Mouse (Mus musculus): Measurements from ENCODE around the gene Izumo1r. TPM values are rescaled to one million over a fixed set of nuclear protein-coding genes. Genes with fewer than 3 reads are reported as not detected.

Izumo1r gene
- total and polyA plus RNA-seq, 2 experiments from 2014 or later = not detected

DNA sequence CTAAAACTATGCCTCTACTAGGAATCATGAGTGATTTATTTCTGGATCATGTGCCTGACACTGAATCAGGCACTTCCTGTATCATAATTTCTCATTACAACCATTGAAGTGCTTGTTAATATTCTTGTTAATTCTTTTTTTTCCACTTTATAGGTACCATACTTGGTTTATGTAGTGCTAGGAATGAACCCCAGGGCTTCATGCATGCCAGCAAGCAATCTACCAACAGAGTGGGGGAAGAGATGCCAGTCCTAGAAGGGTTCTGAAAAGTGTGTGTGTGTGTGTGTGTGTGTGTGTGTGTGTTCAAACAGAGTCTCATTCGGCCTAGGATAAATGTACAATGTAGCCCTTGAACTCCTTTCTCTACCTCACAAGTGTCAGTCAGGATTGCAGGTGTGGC is 33.6 kb upstream of the Izumo1r start:
- WGBS = 76% methylated on average over 1 of the region's 1 CpGs
- no peak for DNase-seq (ENCODE audit: low spot score)
- ATAC-seq = no peak
- H3K27me3 ChIP-seq (ENCODE audit: insufficient read depth, low read length) = no peaks in the 10 kb centered on the region
- no peak overlapping the region for H3K27ac ChIP-seq
- H3K4me3 ChIP-seq (ENCODE audit: low read length) = no peak overlapping the region
- no peak overlapping the region for H3K9ac ChIP-seq (replicated peaks; ENCODE audit: low read length)
- no peak overlapping the region for H3K4me2 ChIP-seq (ENCODE audit: low read depth, low read length)
- H3K9me3 ChIP-seq (ENCODE audit: low read length) = no peaks in the 10 kb centered on the region
- no peak for TF ChIP-seq CTCF (IDR thresholded peaks at IDR 0.05; ENCODE audit: low read depth)
- no peaks in the 10 kb centered on the region for H3K4me1 ChIP-seq (ENCODE audit: insufficient read depth, low read length)
- no peaks in the 10 kb centered on the region for H3K36me3 ChIP-seq (ENCODE audit: insufficient read depth, low read length)

DNA sequence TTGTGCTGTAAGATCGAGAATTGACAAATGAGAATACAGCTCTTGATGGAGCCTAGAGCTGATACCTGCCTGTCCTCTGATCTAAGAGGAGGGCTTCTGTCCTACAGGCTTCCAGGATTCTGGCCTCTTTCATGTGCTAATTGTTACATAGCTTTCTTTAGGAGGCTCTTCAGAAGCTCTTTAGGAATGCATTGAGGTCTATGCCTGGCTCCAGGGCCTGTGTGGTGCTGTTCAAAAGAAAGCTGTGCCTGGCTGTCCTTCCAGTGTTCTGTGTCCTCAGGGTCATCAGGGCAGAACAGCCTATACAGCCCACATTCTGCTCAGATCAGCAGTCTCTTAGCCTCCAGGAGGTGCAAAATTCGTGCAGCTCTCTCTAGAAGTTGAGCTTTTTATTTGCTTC is 31.1 kb upstream of the Izumo1r start:
- no peaks in the 10 kb centered on the region for H3K9me3 ChIP-seq (ENCODE audit: low read length)
- ATAC-seq = no peak
- 35% methylated on average over 2 of the region's 2 CpGs for WGBS
- no peak overlapping the region for H3K4me3 ChIP-seq (ENCODE audit: low read length)
- no peak for DNase-seq (ENCODE audit: low spot score)
- no peaks in the 10 kb centered on the region for H3K27me3 ChIP-seq (ENCODE audit: insufficient read depth, low read length)
- no peak overlapping the region for H3K27ac ChIP-seq
- no peak overlapping the region for H3K4me2 ChIP-seq (ENCODE audit: low read depth, low read length)
- TF ChIP-seq CTCF (IDR thresholded peaks at IDR 0.05; ENCODE audit: low read depth) = no peak
- H3K4me1 ChIP-seq (ENCODE audit: insufficient read depth, low read length) = no peaks in the 10 kb centered on the region
- no peak overlapping the region for H3K9ac ChIP-seq (replicated peaks; ENCODE audit: low read length)
- H3K36me3 ChIP-seq (ENCODE audit: insufficient read depth, low read length) = no peaks in the 10 kb centered on the region

DNA sequence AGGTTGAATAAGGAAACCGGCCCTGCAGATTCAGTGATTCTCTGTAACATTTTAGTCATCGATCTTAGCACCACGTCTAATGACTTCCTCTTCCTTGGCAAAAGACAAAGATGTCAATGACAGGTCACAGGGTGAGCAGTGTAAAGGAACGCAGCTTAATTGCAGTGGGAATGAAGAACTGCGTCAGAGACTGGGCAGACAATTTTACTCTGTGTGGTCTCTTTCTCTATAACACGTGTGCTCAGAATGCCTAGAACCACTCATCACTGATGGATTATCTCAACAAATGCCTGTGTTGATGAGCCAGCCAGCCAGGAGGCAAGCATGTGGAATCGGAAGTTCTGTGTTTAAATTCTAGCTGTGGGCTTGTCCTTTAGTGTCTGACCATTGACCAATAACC is 28.2 kb upstream of the Izumo1r start:
- Histone ChIP-seq H3K4me3 (ENCODE audit: low read length) (no peak overlapping the region), H3K9me3 (ENCODE audit: low read length) (no peaks in the 10 kb centered on the region), H3K27me3 (ENCODE audit: insufficient read depth, low read length) (no peaks in the 10 kb centered on the region), H3K36me3 (ENCODE audit: insufficient read depth, low read length) (no peaks in the 10 kb centered on the region), H3K4me2 (ENCODE audit: low read depth, low read length) (no peak overlapping the region), H3K4me1 (ENCODE audit: insufficient read depth, low read length) (no peaks in the 10 kb centered on the region), H3K9ac (replicated peaks; ENCODE audit: low read length) (no peak overlapping the region), H3K27ac (no peak overlapping the region)
- TF ChIP-seq CTCF (IDR thresholded peaks at IDR 0.05; ENCODE audit: low read depth) = no peak
- DNase-seq (ENCODE audit: low spot score) (no peak), ATAC-seq (no peak)
- 60% methylated on average over 7 of the region's 7 CpGs for WGBS

DNA sequence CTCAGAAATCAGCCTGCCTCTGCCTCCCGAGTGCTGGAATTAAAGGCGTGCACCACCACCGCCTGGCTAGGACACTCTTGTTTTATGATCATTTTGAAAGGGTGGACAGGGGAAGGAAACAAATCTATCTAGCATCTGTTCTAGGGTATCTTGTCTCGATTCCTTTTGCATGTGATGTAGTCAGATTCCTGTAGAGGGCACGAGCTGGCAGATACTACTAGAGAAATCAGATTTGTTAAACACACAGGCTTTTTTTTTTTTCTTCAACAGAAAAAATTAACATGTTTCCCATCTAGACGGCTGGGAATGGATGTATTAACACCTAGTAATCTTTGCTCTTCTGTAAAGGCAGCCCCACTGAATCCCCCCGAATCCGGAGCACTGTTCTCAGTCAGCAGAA is 27.5 kb upstream of the Izumo1r start:
- Histone ChIP-seq H3K9ac (replicated peaks; ENCODE audit: low read length) (no peak overlapping the region), H3K4me2 (ENCODE audit: low read depth, low read length) (no peak overlapping the region), H3K27me3 (ENCODE audit: insufficient read depth, low read length) (no peaks in the 10 kb centered on the region), H3K4me1 (ENCODE audit: insufficient read depth, low read length) (no peaks in the 10 kb centered on the region), H3K4me3 (ENCODE audit: low read length) (no peak overlapping the region), H3K9me3 (ENCODE audit: low read length) (no peaks in the 10 kb centered on the region), H3K27ac (no peak overlapping the region), H3K36me3 (ENCODE audit: insufficient read depth, low read length) (no peaks in the 10 kb centered on the region)
- no peak for TF ChIP-seq CTCF (IDR thresholded peaks at IDR 0.05; ENCODE audit: low read depth)
- 87% methylated on average over 8 of the region's 8 CpGs for WGBS
- no peak for ATAC-seq
- DNase-seq (ENCODE audit: low spot score) = no peak

DNA sequence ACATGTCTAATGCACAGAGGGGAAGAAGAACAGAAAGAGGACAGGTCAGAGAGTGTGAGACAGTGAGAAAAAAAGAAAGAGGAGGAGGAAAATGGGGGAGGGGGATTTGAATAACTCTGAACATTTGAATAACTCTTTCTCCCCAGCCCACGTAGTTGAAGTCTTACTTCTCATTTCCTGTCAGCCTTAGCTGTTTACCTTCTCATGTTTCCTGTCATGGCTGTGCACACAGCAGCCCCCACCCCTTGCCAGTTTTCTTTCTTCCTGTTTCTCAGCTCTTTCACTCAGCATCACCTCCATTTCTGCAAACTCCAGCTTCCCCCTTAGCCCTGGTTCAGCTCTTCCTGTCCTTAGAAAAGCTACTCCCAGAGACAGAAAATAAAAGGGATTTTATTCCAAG is 22.8 kb upstream of the Izumo1r start:
- no peak for TF ChIP-seq CTCF (IDR thresholded peaks at IDR 0.05; ENCODE audit: low read depth)
- Histone ChIP-seq H3K4me1 (ENCODE audit: insufficient read depth, low read length) (no peaks in the 10 kb centered on the region), H3K4me3 (ENCODE audit: low read length) (no peak overlapping the region), H3K27ac (no peak overlapping the region), H3K27me3 (ENCODE audit: insufficient read depth, low read length) (no peaks in the 10 kb centered on the region), H3K4me2 (ENCODE audit: low read depth, low read length) (no peak overlapping the region), H3K36me3 (ENCODE audit: insufficient read depth, low read length) (no peaks in the 10 kb centered on the region), H3K9ac (replicated peaks; ENCODE audit: low read length) (no peak overlapping the region), H3K9me3 (ENCODE audit: low read length) (no peaks in the 10 kb centered on the region)
- no peak for DNase-seq (ENCODE audit: low spot score)
- ATAC-seq = no peak
- WGBS = 55% methylated on average over 1 of the region's 1 CpGs

DNA sequence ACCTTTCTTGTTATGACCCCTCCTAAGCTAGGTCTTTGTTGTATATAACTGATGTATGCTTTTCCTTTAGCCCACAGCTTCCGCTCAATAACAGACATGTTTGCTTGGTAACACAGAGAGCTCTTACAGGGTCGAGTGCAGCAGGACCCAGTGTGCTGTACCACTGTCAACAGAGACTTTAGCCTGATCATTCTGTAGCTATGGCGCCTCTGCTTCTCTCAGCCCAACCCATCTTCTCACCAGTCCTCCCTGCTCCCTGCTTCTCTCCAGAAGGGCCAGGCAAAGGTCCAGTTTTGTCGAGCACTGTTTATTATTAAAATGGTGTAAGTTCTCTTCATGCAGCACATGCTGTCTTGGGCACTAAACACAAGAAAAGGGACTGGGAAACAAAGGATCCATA is 19.9 kb upstream of the Izumo1r start:
- Histone ChIP-seq H3K27ac (no peak overlapping the region), H3K4me2 (ENCODE audit: low read depth, low read length) (no peak overlapping the region), H3K9me3 (ENCODE audit: low read length) (no peaks in the 10 kb centered on the region), H3K36me3 (ENCODE audit: insufficient read depth, low read length) (no peaks in the 10 kb centered on the region), H3K4me1 (ENCODE audit: insufficient read depth, low read length) (no peaks in the 10 kb centered on the region), H3K4me3 (ENCODE audit: low read length) (no peak overlapping the region), H3K9ac (replicated peaks; ENCODE audit: low read length) (no peak overlapping the region), H3K27me3 (ENCODE audit: insufficient read depth, low read length) (no peaks in the 10 kb centered on the region)
- 61% methylated on average over 4 of the region's 4 CpGs for WGBS
- no peak for DNase-seq (ENCODE audit: low spot score)
- TF ChIP-seq CTCF (IDR thresholded peaks at IDR 0.05; ENCODE audit: low read depth) = no peak
- ATAC-seq = no peak

DNA sequence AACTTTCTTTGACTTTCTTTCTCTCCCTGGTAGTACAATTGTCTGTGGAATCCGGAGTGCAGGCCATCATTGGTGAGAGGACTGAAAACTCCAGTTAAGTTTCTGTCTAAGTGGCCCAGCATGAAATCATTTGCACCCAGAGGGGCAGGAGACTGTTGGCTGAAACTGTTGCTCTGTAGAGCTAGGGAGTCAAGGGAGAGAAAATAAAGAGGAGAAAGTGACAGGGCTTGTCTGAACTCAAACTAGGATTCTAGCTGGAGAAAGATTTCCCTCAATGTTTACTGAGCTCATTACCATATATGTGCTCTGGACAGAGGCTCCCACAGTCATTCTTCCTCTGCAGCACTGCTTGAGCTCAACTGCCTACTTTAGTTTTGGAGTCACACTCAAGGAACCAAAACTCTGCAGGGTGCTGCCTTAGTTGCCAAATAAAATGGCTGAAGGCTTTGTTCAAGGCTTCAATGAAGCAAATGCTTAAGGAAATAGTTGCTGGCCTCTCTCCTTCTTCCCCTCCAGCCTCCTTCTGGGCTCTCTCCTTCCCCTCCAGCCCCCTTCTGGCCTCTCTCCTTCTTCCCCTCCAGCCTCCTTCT is 18.3 kb upstream of the Izumo1r start:
- no peaks in the 10 kb centered on the region for H3K9me3 ChIP-seq (ENCODE audit: low read length)
- no peak for TF ChIP-seq CTCF (IDR thresholded peaks at IDR 0.05; ENCODE audit: low read depth)
- no peak overlapping the region for H3K4me2 ChIP-seq (ENCODE audit: low read depth, low read length)
- no peaks in the 10 kb centered on the region for H3K4me1 ChIP-seq (ENCODE audit: insufficient read depth, low read length)
- H3K27ac ChIP-seq = no peak overlapping the region
- no peaks in the 10 kb centered on the region for H3K27me3 ChIP-seq (ENCODE audit: insufficient read depth, low read length)
- ATAC-seq (no peak), DNase-seq (ENCODE audit: low spot score) (no peak)
- 27% methylated on average over 1 of the region's 1 CpGs for WGBS
- no peaks in the 10 kb centered on the region for H3K36me3 ChIP-seq (ENCODE audit: insufficient read depth, low read length)
- H3K9ac ChIP-seq (replicated peaks; ENCODE audit: low read length) = no peak overlapping the region
- H3K4me3 ChIP-seq (ENCODE audit: low read length) = no peak overlapping the region

Data from hindbrain, postnatal 0 days (tissue).